Mouse (Mus musculus): ENCODE measurements around the gene Ndufb10. TPM values are rescaled to one million over a fixed set of nuclear protein-coding genes. Genes with fewer than 3 reads are reported as not detected.
A peak's percentile ranks its signal among the peaks of the same experiment; 100 is the strongest.
"Not testable (repeated sequence)": the region's sequence is repeated elsewhere in the genome, so short reads cannot be mapped to it uniquely, and the experiment has no call there.

Ndufb10 gene
- polyA plus RNA-seq, 1 experiment = 91.1 TPM

DNA sequence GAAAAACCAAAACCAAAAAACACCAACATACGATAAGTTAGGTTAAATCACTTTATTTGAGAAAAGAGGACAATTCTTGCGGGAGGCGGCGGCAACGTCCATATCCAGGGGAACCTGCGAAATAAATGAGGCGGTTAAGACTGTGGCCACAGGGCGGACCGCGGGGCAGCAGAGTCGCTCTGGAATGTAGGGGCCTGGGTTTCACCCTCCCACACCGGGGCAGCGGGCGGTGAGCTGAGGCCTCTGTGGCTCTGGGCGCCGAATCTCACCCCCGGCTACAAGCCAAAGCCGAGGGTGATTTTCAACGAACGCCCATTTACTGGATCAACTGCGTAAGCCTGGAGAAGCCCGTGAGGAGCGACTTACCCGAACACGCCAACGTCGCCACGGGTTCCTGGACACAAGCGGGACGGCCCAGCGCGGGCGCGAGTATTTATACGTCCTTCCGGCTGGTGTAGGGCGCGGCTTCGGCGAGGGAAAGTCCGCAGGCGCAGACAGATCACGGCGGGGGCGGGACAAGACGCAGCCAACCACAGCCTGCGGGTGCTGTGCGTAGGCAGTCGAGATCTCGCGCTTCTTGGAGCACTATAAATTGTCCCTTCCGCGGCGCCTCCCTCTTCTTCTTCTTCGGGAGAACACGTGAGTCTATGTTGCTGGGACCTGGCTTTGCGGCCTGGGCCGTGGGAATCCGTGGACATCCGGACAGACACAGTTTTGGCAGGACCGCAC lies 4.6 kb downstream of the Ndufb10 start:
- H3K27me3 ChIP-seq (ENCODE audit: control insufficient read depth, insufficient read depth, low read length) = no peaks in the 10 kb centered on the region
- peaks cover 14% of the 10 kb centered on the region for H3K36me3 ChIP-seq (ENCODE audit: control insufficient read depth, insufficient read depth, low read length)
- DNase-seq (ENCODE audit: low read depth in 1 of 2, low spot score in 2 of 2) = peak; percentile 96 to 97
- H3K27ac ChIP-seq (ENCODE audit: insufficient read depth, low read length) = peak overlapping the region; percentile 76
- peak overlapping the region; percentile 79 for H3K4me3 ChIP-seq (ENCODE audit: extremely low read depth, insufficient read depth, insufficient read length)
- H3K4me1 ChIP-seq (ENCODE audit: control insufficient read depth, insufficient read depth, insufficient read length) = peaks cover 7% of the 10 kb centered on the region; the same call in 1 of the 2 replicates
- under 1% methylated on average over 61 of the region's 61 CpGs for WGBS
- TF ChIP-seq POLR2A (IDR thresholded peaks at IDR 0.05; ENCODE audit: low read depth, low read length) = peak; percentile 86
- no peak for TF ChIP-seq CTCF (IDR thresholded peaks at IDR 0.05; ENCODE audit: extremely low read depth, insufficient read depth, insufficient read length, insufficient replicate concordance)

DNA sequence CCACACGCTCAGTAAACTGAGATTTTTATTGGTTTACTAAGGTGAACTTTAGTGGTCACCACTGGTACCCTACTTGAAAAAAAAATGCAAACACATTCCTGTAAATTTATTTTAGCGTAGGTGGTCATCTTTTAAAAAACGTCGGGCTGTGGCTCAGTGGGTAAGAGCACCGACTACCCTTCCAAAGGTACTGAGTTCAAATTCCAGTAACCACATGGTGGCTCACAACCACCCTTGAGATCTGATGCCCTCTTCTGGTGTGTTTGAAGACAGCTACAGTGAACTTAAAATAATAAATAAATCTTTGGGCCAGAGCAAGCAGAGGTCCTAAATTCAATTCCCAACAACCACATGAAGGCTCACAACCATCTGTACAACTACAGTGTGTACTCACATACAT lies 5.3 kb downstream of the Ndufb10 start:
- Histone ChIP-seq H3K4me3 (ENCODE audit: extremely low read depth, insufficient read depth, insufficient read length) (peak overlapping the region; percentile 79; the same call in 1 of the 2 replicates), H3K36me3 (ENCODE audit: control insufficient read depth, insufficient read depth, low read length) (peaks cover 14% of the 10 kb centered on the region)
- H3K4me1 ChIP-seq (ENCODE audit: control insufficient read depth, insufficient read depth, insufficient read length); H3K27ac ChIP-seq (ENCODE audit: insufficient read depth, low read length); DNase-seq (ENCODE audit: low read depth in 1 of 2, low spot score in 2 of 2); H3K27me3 ChIP-seq (ENCODE audit: control insufficient read depth, insufficient read depth, low read length): not testable (repeated sequence)
- 68% methylated on average over 5 of the region's 5 CpGs for WGBS

DNA sequence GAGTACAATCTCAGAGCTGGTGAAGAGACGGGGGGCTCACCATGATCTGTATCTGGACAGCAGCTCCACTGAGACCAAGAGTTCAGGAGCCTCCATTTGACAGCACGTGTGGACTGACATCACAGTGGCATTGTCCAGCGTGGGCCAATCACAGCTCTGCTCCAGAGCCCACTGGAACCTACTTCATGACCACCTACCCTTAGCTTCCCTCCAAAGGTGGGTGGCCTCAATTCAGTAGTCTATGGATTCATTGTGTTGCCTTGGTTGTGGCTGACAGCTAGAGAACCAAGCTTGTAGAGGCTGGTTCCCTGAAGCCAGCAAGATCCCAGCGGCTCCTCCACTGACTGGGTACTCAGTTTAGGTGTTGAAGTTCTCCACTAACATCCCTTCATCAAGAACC lies 6.3 kb downstream of the Ndufb10 start, which contains the start of the genes Rnf151 and Rps2:
Rnf151 (minus strand) TSS at position 121 of the 400 bp plus-strand sequence.
Rps2 (plus strand) TSS at position 174 of the 400 bp plus-strand sequence.
- Histone ChIP-seq H3K27me3 (ENCODE audit: control insufficient read depth, insufficient read depth, low read length) (no peaks in the 10 kb centered on the region), H3K36me3 (ENCODE audit: control insufficient read depth, insufficient read depth, low read length) (peaks cover 14% of the 10 kb centered on the region), H3K4me3 (ENCODE audit: extremely low read depth, insufficient read depth, insufficient read length) (no peak within 1 kb of the TSS), H3K27ac (ENCODE audit: insufficient read depth, low read length) (no peak within 1 kb of the TSS), H3K4me1 (ENCODE audit: control insufficient read depth, insufficient read depth, insufficient read length) (no peaks in the 10 kb centered on the region; the same call in 1 of the 2 replicates)
- TF ChIP-seq POLR2A (IDR thresholded peaks at IDR 0.05; ENCODE audit: low read depth, low read length) (no peak), CTCF (IDR thresholded peaks at IDR 0.05; ENCODE audit: extremely low read depth, insufficient read depth, insufficient read length, insufficient replicate concordance) (no peak)
- 89% methylated on average over 4 of the region's 4 CpGs for WGBS
- DNase-seq (ENCODE audit: low read depth in 1 of 2, low spot score in 2 of 2) = no peak

GRCm38 (mm10) chr17:24716166-24716682 lies 8.1 kb downstream of the Ndufb10 start:
- Histone ChIP-seq H3K27me3 (ENCODE audit: control insufficient read depth, insufficient read depth, low read length) (no peaks in the 10 kb centered on the region), H3K4me3 (ENCODE audit: extremely low read depth, insufficient read depth, insufficient read length) (no peak overlapping the region), H3K4me1 (ENCODE audit: control insufficient read depth, insufficient read depth, insufficient read length) (no peaks in the 10 kb centered on the region), H3K36me3 (ENCODE audit: control insufficient read depth, insufficient read depth, low read length) (peaks cover 5% of the 10 kb centered on the region; the same call in 1 of the 2 replicates), H3K27ac (ENCODE audit: insufficient read depth, low read length) (no peak overlapping the region)
- no peak for TF ChIP-seq POLR2A (IDR thresholded peaks at IDR 0.05; ENCODE audit: low read depth, low read length)
- TF ChIP-seq CTCF (IDR thresholded peaks at IDR 0.05; ENCODE audit: extremely low read depth, insufficient read depth, insufficient read length, insufficient replicate concordance) = no peak
- no peak for DNase-seq (ENCODE audit: low read depth in 1 of 2, low spot score in 2 of 2)
- WGBS = 98% methylated on average over 15 of the region's 15 CpGs

DNA sequence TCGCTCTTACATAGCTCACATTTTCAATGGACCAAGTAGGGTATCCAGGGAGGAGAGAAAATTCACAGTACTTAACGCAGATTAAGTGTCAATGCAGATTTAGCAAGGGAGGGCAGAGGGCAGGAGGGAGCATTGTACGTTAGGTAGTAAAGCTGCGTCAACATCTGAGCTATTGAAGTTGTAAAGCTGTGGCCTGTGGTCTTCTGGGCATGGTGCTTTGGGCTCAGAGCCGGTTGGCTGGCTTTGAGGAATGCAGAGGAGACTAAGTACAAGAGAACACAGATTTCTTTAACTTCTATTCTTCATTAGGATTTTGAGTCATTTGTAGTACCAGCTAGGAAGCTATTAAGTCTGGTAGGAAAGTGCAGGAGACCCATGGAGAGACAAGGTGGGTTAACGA lies 8.7 kb downstream of the Ndufb10 start:
- 96% methylated on average over 6 of the region's 6 CpGs for WGBS
- Histone ChIP-seq H3K27me3 (ENCODE audit: control insufficient read depth, insufficient read depth, low read length) (no peaks in the 10 kb centered on the region), H3K4me3 (ENCODE audit: extremely low read depth, insufficient read depth, insufficient read length) (no peak overlapping the region), H3K27ac (ENCODE audit: insufficient read depth, low read length) (no peak overlapping the region), H3K36me3 (ENCODE audit: control insufficient read depth, insufficient read depth, low read length) (peaks cover 2% of the 10 kb centered on the region; the same call in 1 of the 2 replicates), H3K4me1 (ENCODE audit: control insufficient read depth, insufficient read depth, insufficient read length) (no peaks in the 10 kb centered on the region)
- no peak for DNase-seq (ENCODE audit: low read depth in 1 of 2, low spot score in 2 of 2)
- no peak for TF ChIP-seq POLR2A (IDR thresholded peaks at IDR 0.05; ENCODE audit: low read depth, low read length)

- WGBS = 22% methylated on average over 2 of the region's 2 CpGs
- Histone ChIP-seq H3K4me3 (ENCODE audit: extremely low read depth, insufficient read depth, insufficient read length) (no peak overlapping the region), H3K27me3 (ENCODE audit: control insufficient read depth, insufficient read depth, low read length) (no peaks in the 10 kb centered on the region), H3K27ac (ENCODE audit: insufficient read depth, low read length) (no peak overlapping the region), H3K36me3 (ENCODE audit: control insufficient read depth, insufficient read depth, low read length) (peaks cover 7% of the 10 kb centered on the region; the same call in 1 of the 2 replicates), H3K4me1 (ENCODE audit: control insufficient read depth, insufficient read depth, insufficient read length) (no peaks in the 10 kb centered on the region; the same call in 1 of the 2 replicates)
- TF ChIP-seq CTCF (IDR thresholded peaks at IDR 0.05; ENCODE audit: extremely low read depth, insufficient read depth, insufficient read length, insufficient replicate concordance) (no peak), POLR2A (IDR thresholded peaks at IDR 0.05; ENCODE audit: low read depth, low read length) (no peak)
- peak in 1 of 2 experiments; percentile 35 for DNase-seq (ENCODE audit: low read depth in 1 of 2, low spot score in 2 of 2)
Observed at GRCm38 (mm10) chr17:24708646-24709045, 15.6 kb downstream of the Ndufb10 start.
